Mouse (Mus musculus) CD4-positive, CD25-positive, alpha-beta regulatory T cell, adult 9 weeks (primary cell): Measurements from ENCODE around the gene Hp. TPM values are rescaled to one million over a fixed set of nuclear protein-coding genes. Genes with fewer than 3 reads are reported as not detected.

ENCODE experiments used
- polyA plus RNA-seq: library from polyadenylated mRNA; unstranded; fragments of 100-300 nt; shearing (Covaris generic); gene quantifications from one replicate; pipeline ENCODE4 v1.2.1, GENCODE M21; 2017

Gene Hp
- 0.30 TPM for polyA plus RNA-seq

GRCm38 (mm10) chr8:109578900-109579301 lies at the start of gene Hp:
TSS of gene Hp (minus strand) at chr8:109579172.

GRCm38 (mm10) chr8:109614243-109615210 lies 35.6 kb upstream of the Hp start, which contains the start of gene Pkd1l3:
TSS of gene Pkd1l3 (plus strand) at chr8:109614517.

GRCm38 (mm10) chr8:109608271-109609152 lies 29.5 kb upstream of the Hp start, which contains the start of gene Dhodh:
TSS of gene Dhodh (minus strand) at chr8:109608673.

GRCm38 (mm10) chr8:109565498-109566333 lies 13.3 kb downstream of the Hp start, which contains the start of the genes Dhx38 and Txnl4b:
TSS of gene Dhx38 (minus strand) at chr8:109565861.
TSS of gene Txnl4b (plus strand) at chr8:109565892.

Other genes starting within 250 kb of the Hp start
- not detected for gene Pmfbp1, start 85.1 kb downstream of the Hp start, polyA plus RNA-seq
- 36.1 TPM for gene Dhx38, start 13.3 kb downstream of the Hp start, polyA plus RNA-seq
- 8.5 TPM for gene Txnl4b, start 13.3 kb downstream of the Hp start, polyA plus RNA-seq
- gene Dhodh, start 29.5 kb upstream of the Hp start, polyA plus RNA-seq = 44.1 TPM
- 2.1 TPM for gene Pkd1l3, start 35.3 kb upstream of the Hp start, polyA plus RNA-seq
- gene Ist1, start 114.1 kb upstream of the Hp start, polyA plus RNA-seq = 163 TPM
- gene Zfp821, start 126.4 kb upstream of the Hp start, polyA plus RNA-seq = 3.8 TPM
- gene Atxn1l, start 158.6 kb upstream of the Hp start, polyA plus RNA-seq = 1.4 TPM
- gene Ap1g1, start 199.4 kb upstream of the Hp start, polyA plus RNA-seq = 60.7 TPM